Mouse (Mus musculus) lung, postnatal 0 days (tissue): ENCODE measurements around the gene Slc39a8. TPM values are rescaled to one million over a fixed set of nuclear protein-coding genes. Genes with fewer than 3 reads are reported as not detected.

Source experiments
- ATAC-seq: fragments of 200-750 bp; cut with Nextera tagmentation; 2 replicates; pipeline ENCODE4 v1.8.0; 2017; ENCODE audit warnings: moderate library complexity
- DNase-seq: peaks from one replicate; pipeline ENCODE4 v3.0.0-alpha.2; 2016; ENCODE audit warnings: low spot score
- H3K27ac ChIP-seq: fragments of 300-500 bp; sonication (generic); 2 replicates; pipeline ENCODE4 v1.5.1; 2014; ENCODE audit warnings: antibody characterized with exemption, mild to moderate bottlenecking, low read length, mixed read lengths
- H3K27me3 ChIP-seq: fragments of 300-500 bp; sonication (generic); replicated peaks from 2 replicates; pipeline ENCODE4 v1.6.1; 2014; ENCODE audit warnings: low read length, mixed read lengths; ENCODE audit not compliant: insufficient read depth
- H3K36me3 ChIP-seq: fragments of 300-500 bp; sonication (generic); 2 replicates; pipeline ENCODE4 v1.6.1; 2014; ENCODE audit warnings: low read length, mixed read lengths; ENCODE audit not compliant: insufficient read depth
- H3K4me1 ChIP-seq: fragments of 300-500 bp; sonication (generic); 2 replicates; pipeline ENCODE4 v1.6.1; 2014; ENCODE audit warnings: antibody characterized with exemption, low read depth, low read length, mixed read lengths; ENCODE audit not compliant: insufficient read depth
- H3K4me2 ChIP-seq: fragments of 300-500 bp; sonication (generic); replicated peaks from 2 replicates; pipeline ENCODE4 v1.6.1; 2014; ENCODE audit warnings: low read depth, mild to moderate bottlenecking, low read length, moderate library complexity, mixed read lengths
- H3K4me3 ChIP-seq: fragments of 300-500 bp; sonication (generic); 2 replicates; pipeline ENCODE4 v1.5.1; 2014; ENCODE audit warnings: low read depth, low read length
- H3K9ac ChIP-seq: fragments of 300-500 bp; sonication (generic); replicated peaks from 2 replicates; pipeline ENCODE4 v1.6.1; 2014; ENCODE audit warnings: low read depth, mild to moderate bottlenecking
- H3K9me3 ChIP-seq: fragments of 300-500 bp; sonication (generic); 2 replicates; pipeline ENCODE4 v1.6.1; 2016; ENCODE audit warnings: low read length, mixed read lengths
- CTCF ChIP-seq: IDR thresholded peaks from 2 replicates; pipeline ENCODE4 v1.5.1; 2016; ENCODE audit warnings: antibody characterized with exemption, mild to moderate bottlenecking
- EP300 ChIP-seq: IDR thresholded peaks from 2 replicates; pipeline ENCODE4 v1.6.1; 2016; ENCODE audit warnings: antibody characterized with exemption, mild to moderate bottlenecking, control low read depth
- WGBS: fragments of 180-500 bp; shearing (Covaris S2); extraction: QIAGEN DNeasy Blood & Tissue Kit; methylation state at CpG from one replicate; pipeline ENCODE4 v1.1.7; 2014; 5-methylcytosine and 5-hydroxymethylcytosine counted together
- polyA plus RNA-seq: library from polyadenylated mRNA; unstranded; fragments of >200 nt; fragmentation: Nextera tagmentation; extraction: Ambion mirVana; gene quantifications from 2 replicates; pipeline ENCODE4 v1.2.1, GENCODE M21; 2015

Gene Slc39a8
- polyA plus RNA-seq, 1 experiment from 2014 or later = 57.4 TPM

- no peak overlapping the region for H3K4me3 ChIP-seq
- H3K36me3 ChIP-seq = no peaks in the 10 kb centered on the region
- no peak overlapping the region for H3K9ac ChIP-seq
- no peaks in the 10 kb centered on the region for H3K4me1 ChIP-seq
- WGBS = 98% methylated on average over 2 of the region's 2 CpGs
- no peaks in the 10 kb centered on the region for H3K9me3 ChIP-seq
- TF ChIP-seq EP300 = no peak
- no peak for TF ChIP-seq CTCF
- ATAC-seq (no peak), DNase-seq (no peak)
- H3K27me3 ChIP-seq = no peaks in the 10 kb centered on the region
- no peak overlapping the region for H3K4me2 ChIP-seq
- no peak overlapping the region for H3K27ac ChIP-seq
Observed at GRCm38 (mm10) chr3:135832496-135832895, 7.4 kb downstream of the Slc39a8 start.

GRCm38 (mm10) chr3:135832907-135833306 is 7.8 kb downstream of the Slc39a8 start:
- H3K4me1 ChIP-seq = no peaks in the 10 kb centered on the region
- no peaks in the 10 kb centered on the region for H3K36me3 ChIP-seq
- DNase-seq (no peak), ATAC-seq (no peak)
- no peak overlapping the region for H3K27ac ChIP-seq
- no peak overlapping the region for H3K9ac ChIP-seq
- H3K9me3 ChIP-seq = no peaks in the 10 kb centered on the region
- 69% methylated on average over 4 of the region's 4 CpGs for WGBS
- H3K4me2 ChIP-seq = no peak overlapping the region
- H3K27me3 ChIP-seq = no peaks in the 10 kb centered on the region
- no peak overlapping the region for H3K4me3 ChIP-seq
- TF ChIP-seq EP300 (no peak), CTCF (no peak)

GRCm38 (mm10) chr3:135834988-135835387 is 9.9 kb downstream of the Slc39a8 start:
- no peak overlapping the region for H3K27ac ChIP-seq
- H3K36me3 ChIP-seq = no peaks in the 10 kb centered on the region
- no peak overlapping the region for H3K4me2 ChIP-seq
- H3K9ac ChIP-seq = no peak overlapping the region
- no peaks in the 10 kb centered on the region for H3K4me1 ChIP-seq
- DNase-seq (no peak), ATAC-seq (no peak)
- TF ChIP-seq CTCF (no peak), EP300 (no peak)
- WGBS = 78% methylated on average over 3 of the region's 3 CpGs
- no peak overlapping the region for H3K4me3 ChIP-seq
- no peaks in the 10 kb centered on the region for H3K27me3 ChIP-seq
- no peaks in the 10 kb centered on the region for H3K9me3 ChIP-seq

- TF ChIP-seq EP300 = no peak
- TF ChIP-seq CTCF = no peak
- Histone ChIP-seq H3K9me3 (no peaks in the 10 kb centered on the region), H3K4me2 (no peak overlapping the region), H3K9ac (no peak overlapping the region), H3K4me1 (no peaks in the 10 kb centered on the region), H3K36me3 (no peaks in the 10 kb centered on the region), H3K4me3 (no peak overlapping the region), H3K27me3 (no peaks in the 10 kb centered on the region), H3K27ac (no peak overlapping the region)
- ATAC-seq (no peak), DNase-seq (no peak)
- WGBS = 87% methylated on average over 13 of the region's 13 CpGs
Observed at GRCm38 (mm10) chr3:135839535-135839934, 14.5 kb downstream of the Slc39a8 start.

DNA sequence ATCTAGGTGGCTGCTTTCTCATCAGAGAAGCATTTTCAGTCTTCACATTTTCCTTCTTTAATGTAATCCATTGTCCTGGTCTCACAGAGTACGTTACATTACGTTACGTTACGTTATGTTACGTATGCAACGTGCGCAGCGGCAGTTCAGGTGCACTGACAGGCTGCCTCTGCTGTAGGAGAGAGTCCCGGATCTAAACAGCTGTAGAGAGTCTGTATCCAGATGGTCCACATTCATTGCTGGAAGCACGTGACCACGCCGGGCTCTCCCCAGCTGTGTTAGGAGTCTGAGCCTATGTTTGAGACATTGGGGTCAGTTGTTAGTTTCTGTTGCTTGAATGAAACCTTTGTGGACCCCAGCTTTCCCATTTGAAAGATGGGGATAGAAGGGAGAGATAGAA is 15.1 kb downstream of the Slc39a8 start:
- 90% methylated on average over 12 of the region's 12 CpGs for WGBS
- no peak for TF ChIP-seq EP300
- TF ChIP-seq CTCF = no peak
- Histone ChIP-seq H3K36me3 (no peaks in the 10 kb centered on the region), H3K4me3 (no peak overlapping the region), H3K4me2 (no peak overlapping the region), H3K27me3 (no peaks in the 10 kb centered on the region), H3K9me3 (no peaks in the 10 kb centered on the region), H3K9ac (no peak overlapping the region), H3K4me1 (no peaks in the 10 kb centered on the region), H3K27ac (no peak overlapping the region)
- ATAC-seq (no peak), DNase-seq (no peak)

DNA sequence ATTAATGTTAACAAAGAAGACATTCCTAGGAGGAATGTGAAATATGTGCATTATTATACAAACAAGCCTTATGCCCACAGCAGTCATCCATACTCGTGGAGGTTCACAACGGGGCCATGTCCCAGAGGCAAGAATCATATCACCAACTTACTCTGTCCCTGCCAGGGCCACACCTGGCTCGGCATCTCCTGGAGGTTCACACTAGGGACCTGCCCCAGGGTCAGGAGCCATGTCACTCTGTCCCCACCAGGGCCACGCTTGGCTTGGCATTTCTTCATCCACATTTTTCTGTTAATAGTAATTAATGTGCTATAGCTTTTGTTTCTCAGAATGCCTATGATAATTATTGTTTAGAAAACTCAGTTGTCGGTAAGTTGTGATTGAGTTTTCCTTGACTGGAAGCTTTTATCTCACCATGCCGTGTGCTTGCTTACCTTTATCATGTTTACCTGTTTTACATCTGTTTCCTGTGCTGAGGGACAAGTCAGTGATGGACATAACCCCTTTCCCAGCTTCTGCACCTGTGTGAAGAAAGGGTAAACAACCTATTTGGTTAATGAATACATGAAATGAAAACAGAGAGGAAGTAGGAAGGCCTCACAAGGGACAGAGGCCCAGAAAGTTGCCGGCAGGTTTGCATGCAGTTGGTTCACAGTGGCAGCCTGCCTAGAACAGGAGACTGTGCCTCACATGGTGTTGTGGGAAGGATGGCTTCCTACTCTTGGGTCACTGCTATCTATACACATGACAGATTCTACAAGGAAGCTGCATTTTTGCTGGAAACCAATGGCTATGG is 16.8 kb downstream of the Slc39a8 start:
- 37% methylated on average over 7 of the region's 7 CpGs for WGBS
- TF ChIP-seq CTCF = no peak
- Histone ChIP-seq H3K9ac (no peak overlapping the region), H3K4me1 (no peaks in the 10 kb centered on the region), H3K4me3 (no peak overlapping the region), H3K27ac (no peak overlapping the region), H3K27me3 (no peaks in the 10 kb centered on the region), H3K4me2 (no peak overlapping the region), H3K9me3 (no peaks in the 10 kb centered on the region), H3K36me3 (no peaks in the 10 kb centered on the region)
- DNase-seq (no peak), ATAC-seq (no peak)

- no peak overlapping the region for H3K4me2 ChIP-seq
- TF ChIP-seq EP300 (no peak), CTCF (peak; percentile 41)
- ATAC-seq (no peak), DNase-seq (no peak)
- WGBS = 67% methylated on average over 5 of the region's 5 CpGs
- H3K4me3 ChIP-seq = no peak overlapping the region
- H3K36me3 ChIP-seq = no peaks in the 10 kb centered on the region
- no peak overlapping the region for H3K9ac ChIP-seq
- no peaks in the 10 kb centered on the region for H3K4me1 ChIP-seq
- no peaks in the 10 kb centered on the region for H3K9me3 ChIP-seq
- H3K27ac ChIP-seq = no peak overlapping the region
- no peaks in the 10 kb centered on the region for H3K27me3 ChIP-seq
Observed at GRCm38 (mm10) chr3:135843181-135843580, 18.1 kb downstream of the Slc39a8 start.
